Mouse (Mus musculus): Measurements from ENCODE around the gene Dguok.

GRCm38 (mm10) chr6:83532608-83533007 lies 25.8 kb upstream of the Dguok start:
- TF ChIP-seq SIN3A (IDR thresholded peaks at IDR 0.05; ENCODE audit: low read length), result no peak
- no peak for TF ChIP-seq POLR2AphosphoS2 (IDR thresholded peaks at IDR 0.05; ENCODE audit: low read depth, low read length)
- TF ChIP-seq HCFC1 (IDR thresholded peaks at IDR 0.05; ENCODE audit: low read depth, low read length), result no peak
- TF ChIP-seq NELFE (IDR thresholded peaks at IDR 0.05; ENCODE audit: low read depth, low read length), result no peak
- TF ChIP-seq MAFK (IDR thresholded peaks at IDR 0.05; ENCODE audit: insufficient replicate concordance, low read length), result no peak
- TF ChIP-seq CHD1 (IDR thresholded peaks at IDR 0.05; ENCODE audit: low read depth, low read length), result no peak
- no peak for TF ChIP-seq POLR2A (IDR thresholded peaks at IDR 0.05; ENCODE audit: low read depth, low read length)
- no peak for TF ChIP-seq E2F4 (IDR thresholded peaks at IDR 0.05; ENCODE audit: insufficient replicate concordance, low read depth, low read length)
- TF ChIP-seq MXI1 (IDR thresholded peaks at IDR 0.05; ENCODE audit: low read depth, low read length), result no peak
- no peak for TF ChIP-seq MAZ (IDR thresholded peaks at IDR 0.05; ENCODE audit: low read depth, low read length)
- no peak for TF ChIP-seq USF2 (conservative IDR thresholded peaks at IDR 0.05; ENCODE audit: low read depth, low read length)
- no peak for TF ChIP-seq USF1 (IDR thresholded peaks at IDR 0.05; ENCODE audit: low read depth, low read length)
- TF ChIP-seq TCF12 (IDR thresholded peaks at IDR 0.05; ENCODE audit: low read depth, low read length), result no peak

All from CH12.LX (cell line).